Mouse (Mus musculus) bone marrow, adult 2 months (tissue): ENCODE measurements around the gene Tmem147. TPM values are rescaled to one million over a fixed set of nuclear protein-coding genes. Genes with fewer than 3 reads are reported as not detected.
"Not testable (repeated sequence)": the region's sequence is repeated elsewhere in the genome, so short reads cannot be mapped to it uniquely, and the experiment has no call there.

Experiments used
- H3K27ac ChIP-seq: fragments of 200-500 bp; 2 replicates; pipeline ENCODE4 v1.5.1; 2012; ENCODE audit warnings: low read depth, mild to moderate bottlenecking, control low read depth, inconsistent platforms, low read length; ENCODE audit not compliant: control insufficient read depth, poor library complexity, insufficient read depth
- H3K4me1 ChIP-seq: fragments of 200-500 bp; 2 replicates; pipeline ENCODE4 v1.6.1; 2011; ENCODE audit warnings: low read length; ENCODE audit not compliant: control insufficient read depth, insufficient read depth
- H3K4me3 ChIP-seq: fragments of 200-500 bp; replicated peaks from 2 replicates; pipeline ENCODE3; 2011; ENCODE audit warnings: mild to moderate bottlenecking, low read depth, low read length, control low read depth; ENCODE audit not compliant: control insufficient read depth
- CTCF ChIP-seq: fragments of 200-500 bp; IDR thresholded peaks from 2 replicates; pipeline ENCODE4 v1.5.1; 2011; ENCODE audit warnings: low read length, control low read depth; ENCODE audit not compliant: control insufficient read depth, insufficient read depth
- POLR2A ChIP-seq: fragments of 200-500 bp; IDR thresholded peaks from 2 replicates; pipeline ENCODE4 v1.6.1; 2011; ENCODE audit warnings: low read depth, mild to moderate bottlenecking, control low read depth, low read length, borderline replicate concordance; ENCODE audit not compliant: control insufficient read depth
- WGBS: fragments of 180-500 bp; shearing (Covaris S2); methylation state at CpG from one replicate; pipeline ENCODE4 v1.1.7; 2018; 5-methylcytosine and 5-hydroxymethylcytosine counted together
- polyA plus RNA-seq: library from polyadenylated mRNA; stranded (reverse); fragments of >200 nt; gene quantifications from 2 replicates; pipeline ENCODE4 v1.2.4, GENCODE M21; 2011; ENCODE audit warnings: low replicate concordance; ENCODE audit not compliant: missing spikeins, insufficient read depth, insufficient read length

The Tmem147 gene
- polyA plus RNA-seq, 1 experiment = 95.6 TPM

- no peak overlapping the region for H3K27ac ChIP-seq
- no peak overlapping the region for H3K4me3 ChIP-seq
- 91% methylated on average over 3 of the region's 3 CpGs for WGBS
- H3K4me1 ChIP-seq = no peaks in the 10 kb centered on the region; the same call in 1 of the 2 replicates
- TF ChIP-seq POLR2A = no peak
- no peak for TF ChIP-seq CTCF
Measured at GRCm38 (mm10) chr7:30736211-30736610, 6.9 kb upstream of the Tmem147 start.

DNA sequence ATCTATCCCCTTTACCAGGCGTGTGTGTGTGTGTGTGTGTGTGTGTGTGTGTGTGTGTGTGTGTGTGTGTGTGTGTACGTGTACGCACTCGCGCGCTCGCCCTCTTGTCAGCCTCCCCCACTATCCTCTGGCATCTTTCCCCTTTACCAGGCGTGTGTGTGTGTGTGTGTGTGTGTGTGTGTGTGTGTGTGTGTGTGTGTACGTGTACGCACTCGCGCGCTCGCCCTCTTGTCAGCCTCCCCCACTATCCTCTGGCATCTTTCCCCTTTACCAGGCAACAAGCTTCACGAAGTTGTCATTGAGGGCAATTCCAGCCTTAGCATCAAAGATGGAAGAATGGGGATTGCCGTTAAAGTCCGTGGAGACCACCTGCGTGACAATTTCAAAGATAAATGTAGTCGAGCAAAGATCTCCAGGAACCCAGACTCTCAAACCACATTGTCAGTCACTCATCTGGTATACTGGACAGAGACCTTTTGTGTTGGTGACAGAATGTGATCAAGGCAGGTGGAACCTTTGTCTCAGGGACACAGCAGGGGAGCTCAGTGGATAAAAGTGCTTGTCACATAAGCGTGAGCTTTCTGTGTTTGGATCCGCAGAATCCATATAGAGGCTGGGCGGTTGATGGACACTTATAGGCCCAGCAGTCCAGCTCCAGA, 853 bp upstream of the Tmem147 start:
- WGBS = 26% methylated on average over 15 of the region's 22 CpGs
- H3K4me3 ChIP-seq = peak overlapping the region; percentile 84
- H3K4me1 ChIP-seq = not testable (repeated sequence)
- peak overlapping the region; percentile 71 for H3K27ac ChIP-seq

DNA sequence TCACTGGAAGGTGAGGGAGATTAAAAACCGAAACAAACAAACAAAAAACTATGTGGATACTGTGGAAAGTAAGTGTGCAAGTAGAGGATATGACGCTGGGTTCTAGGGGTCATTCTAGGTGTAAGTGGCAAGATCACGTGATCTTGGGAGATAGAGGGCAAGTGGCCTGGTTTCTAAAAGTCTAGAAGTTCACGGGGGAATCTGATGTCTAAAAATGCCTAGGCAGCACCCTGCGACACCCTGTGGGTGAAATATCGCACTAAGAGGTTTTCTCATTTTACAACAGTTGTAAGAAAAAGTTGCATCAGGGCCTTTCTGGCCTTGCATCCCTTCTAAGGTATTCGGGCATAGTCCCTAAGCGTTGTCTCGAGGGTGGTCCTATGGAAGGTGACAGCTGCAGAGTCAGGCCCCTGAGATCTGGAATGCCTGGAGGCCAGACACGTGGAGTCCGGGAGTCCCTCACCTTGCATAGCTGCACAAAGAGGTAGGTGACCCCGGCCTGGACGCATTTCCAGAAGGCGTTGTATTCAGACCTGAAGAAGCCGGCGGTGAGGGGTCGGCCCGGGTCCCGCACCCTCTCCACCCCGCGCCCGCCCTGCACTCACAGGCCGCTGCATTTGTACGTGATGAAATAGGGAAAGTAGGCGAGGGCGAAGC, 473 bp downstream of the Tmem147 start:
- Histone ChIP-seq H3K27ac (peak overlapping the region; percentile 71; the same call in 1 of the 2 replicates), H3K4me3 (peak overlapping the region; percentile 84), H3K4me1 (no peaks in the 10 kb centered on the region; the same call in 1 of the 2 replicates)
- 5% methylated on average over 26 of the region's 26 CpGs for WGBS
- TF ChIP-seq POLR2A (no peak), CTCF (no peak)

GRCm38 (mm10) chr7:30728214-30728613, 1.1 kb downstream of the Tmem147 start:
- WGBS = 78% methylated on average over 6 of the region's 6 CpGs
- no peak overlapping the region for H3K27ac ChIP-seq
- no peak overlapping the region for H3K4me3 ChIP-seq
- TF ChIP-seq CTCF (no peak), POLR2A (no peak)
- H3K4me1 ChIP-seq = no peaks in the 10 kb centered on the region; the same call in 1 of the 2 replicates

GRCm38 (mm10) chr7:30723274-30723953, 5.9 kb downstream of the Tmem147 start:
- no peak overlapping the region for H3K4me3 ChIP-seq
- H3K4me1 ChIP-seq = peaks cover 2% of the 10 kb centered on the region; the same call in 1 of the 2 replicates
- WGBS = 53% methylated on average over 6 of the region's 6 CpGs
- no peak overlapping the region for H3K27ac ChIP-seq
- TF ChIP-seq POLR2A (no peak), CTCF (no peak)

DNA sequence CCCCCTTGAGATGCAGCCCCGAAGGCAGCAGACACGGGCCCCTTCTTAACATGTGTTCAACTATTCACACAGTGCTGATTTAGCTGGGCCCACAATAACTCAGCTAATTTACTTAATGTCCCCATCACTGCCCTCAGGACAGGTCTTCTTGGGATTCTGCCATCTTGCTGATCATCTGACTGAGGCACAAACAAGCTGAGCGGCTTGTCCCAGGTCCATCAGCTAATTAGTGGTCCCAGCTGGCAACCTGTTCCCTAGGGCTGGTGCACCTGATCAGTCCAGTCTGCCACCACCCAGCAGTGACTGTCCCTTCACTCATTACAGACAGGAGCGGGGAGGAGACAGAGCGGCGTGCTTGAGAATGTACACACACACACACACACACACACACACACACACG, 8.1 kb downstream of the Tmem147 start:
- 88% methylated on average over 7 of the region's 7 CpGs for WGBS
- H3K27ac ChIP-seq = no peak overlapping the region

GRCm38 (mm10) chr7:30719669-30720068, 9.7 kb downstream of the Tmem147 start:
- H3K27ac ChIP-seq = no peak overlapping the region
- H3K4me1 ChIP-seq = peaks cover 3% of the 10 kb centered on the region; the same call in 1 of the 2 replicates
- H3K4me3 ChIP-seq = no peak overlapping the region
- TF ChIP-seq CTCF = no peak
- no peak for TF ChIP-seq POLR2A
- 84% methylated on average over 5 of the region's 5 CpGs for WGBS

More for the DNA sequence above, 8.1 kb downstream of the Tmem147 start:
- peaks cover 3% of the 10 kb centered on the region; the same call in 1 of the 2 replicates for H3K4me1 ChIP-seq
- no peak for TF ChIP-seq CTCF
- no peak for TF ChIP-seq POLR2A
- no peak overlapping the region for H3K4me3 ChIP-seq

- peaks cover 3% of the 10 kb centered on the region; the same call in 1 of the 2 replicates for H3K4me1 ChIP-seq
- WGBS = 24% methylated on average over 14 of the region's 14 CpGs
- peak overlapping the region; percentile 16 for H3K4me3 ChIP-seq
- TF ChIP-seq POLR2A = no peak
- TF ChIP-seq CTCF = no peak
- no peak overlapping the region; the same call in 1 of the 2 replicates for H3K27ac ChIP-seq
Measured at GRCm38 (mm10) chr7:30717716-30718046, 11.7 kb downstream of the Tmem147 start.
